Mouse (Mus musculus) mature B cell (primary cell): ENCODE measurements around the gene Cmtm8.

Experiments used
- in situ Hi-C: fragments of 300-500 bp; cut with MboI; formaldehyde crosslinking; loops from 2 replicates; pipeline ENCODE4 v1.14.3; 2019

Gene Cmtm8

DNA sequence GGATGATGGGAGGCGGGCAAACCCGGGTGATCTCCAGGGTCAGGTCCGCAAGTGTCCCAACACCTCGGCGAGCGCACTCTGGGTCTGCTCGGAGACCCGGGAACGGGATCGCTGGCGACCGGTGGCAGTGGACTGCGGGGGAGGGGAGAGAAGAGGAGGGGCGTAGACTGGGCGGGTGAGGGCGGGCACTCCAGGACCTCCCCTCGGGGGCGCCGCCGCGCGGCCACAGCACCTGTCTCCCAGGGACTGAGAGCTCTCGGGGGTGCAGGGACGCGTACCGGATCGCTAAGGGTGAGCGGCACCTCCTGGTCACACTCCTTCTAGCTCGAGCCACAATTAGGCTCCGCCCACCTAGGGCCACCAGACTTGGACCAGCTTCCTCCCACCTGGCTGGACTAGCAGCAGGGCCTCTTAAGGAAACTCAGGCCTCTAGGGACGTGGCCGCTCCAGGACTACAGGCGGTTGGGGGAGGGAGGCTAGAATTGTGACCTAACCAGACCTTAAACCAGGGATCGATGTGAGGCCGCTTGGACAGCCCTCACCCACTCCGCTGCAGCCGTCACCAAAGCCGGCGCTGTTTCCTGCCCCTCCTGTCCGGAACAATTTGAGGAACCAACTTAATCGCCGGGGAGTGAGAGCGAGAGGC is at the start of gene Cmtm8:
Gene Cmtm8, minus strand, starts transcription at position 140 of the 646 bp plus-strand sequence.
- in situ Hi-C loops: no loop called here

DNA sequence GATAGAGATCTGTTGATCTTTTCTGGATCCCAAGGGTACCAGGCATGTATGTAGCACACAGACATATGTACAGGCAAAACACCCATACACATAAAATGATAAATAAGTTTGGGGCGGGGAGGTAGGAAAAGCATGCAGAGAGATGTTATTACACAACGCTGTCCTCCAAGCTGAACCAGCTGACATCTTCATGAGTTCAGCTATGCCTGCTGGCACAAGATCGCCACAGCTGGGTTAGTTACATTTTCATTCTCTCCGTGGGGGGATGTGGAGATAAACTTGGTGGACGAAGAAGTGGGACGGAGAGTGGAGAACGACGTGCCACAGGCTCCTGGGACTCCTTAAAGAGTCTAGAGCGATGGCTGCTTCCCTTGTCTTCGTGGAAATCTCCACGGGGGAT is 49.0 kb upstream of the Cmtm8 start:
- in situ Hi-C loops: no loop called here

DNA sequence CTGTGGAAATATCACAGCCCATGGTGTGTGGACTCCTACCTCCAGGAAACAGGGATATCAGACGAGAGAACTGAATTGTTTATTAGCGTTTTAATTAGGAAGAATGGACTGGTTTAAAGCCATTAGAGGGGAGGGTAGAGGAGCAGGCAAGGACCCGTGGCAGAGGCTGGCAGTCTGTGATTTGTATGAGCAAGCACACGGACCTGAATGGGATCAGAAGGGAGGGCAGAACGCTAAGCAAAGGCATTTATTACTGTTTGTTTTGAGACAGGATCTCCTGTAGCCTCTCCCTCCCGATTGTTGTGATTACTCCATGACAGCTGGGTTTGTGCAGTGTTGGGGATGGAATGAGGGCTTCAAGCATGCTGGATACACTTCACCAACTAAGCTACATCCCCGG is 46.4 kb upstream of the Cmtm8 start:
- in situ Hi-C loops: no loop called here

DNA sequence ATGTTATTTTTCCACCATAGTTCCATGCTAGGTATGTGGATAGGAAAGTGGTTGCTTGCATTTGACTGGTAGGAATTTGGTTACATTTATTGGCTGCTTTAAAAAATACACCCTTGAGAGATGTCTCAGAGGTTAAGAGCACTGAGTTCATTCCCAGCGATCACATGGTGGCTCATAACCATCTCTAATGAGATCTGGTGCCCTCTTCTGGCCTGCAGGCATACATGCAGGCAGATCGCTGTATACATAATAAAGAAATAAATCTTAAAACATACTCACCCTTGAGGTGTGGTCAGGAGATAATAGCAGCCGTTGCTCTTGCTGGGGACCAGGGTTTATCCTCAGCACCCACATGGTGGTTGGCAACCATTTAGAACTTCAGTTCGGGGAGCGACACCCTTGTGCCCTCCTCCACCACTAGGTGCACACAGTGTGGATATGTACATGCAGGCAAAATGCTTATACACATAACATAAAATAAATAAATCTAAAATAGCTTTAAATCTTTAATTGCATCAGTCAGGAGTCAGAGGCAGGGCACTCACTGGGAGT is 45.0 kb upstream of the Cmtm8 start:
- in situ Hi-C loops: no loop called here

DNA sequence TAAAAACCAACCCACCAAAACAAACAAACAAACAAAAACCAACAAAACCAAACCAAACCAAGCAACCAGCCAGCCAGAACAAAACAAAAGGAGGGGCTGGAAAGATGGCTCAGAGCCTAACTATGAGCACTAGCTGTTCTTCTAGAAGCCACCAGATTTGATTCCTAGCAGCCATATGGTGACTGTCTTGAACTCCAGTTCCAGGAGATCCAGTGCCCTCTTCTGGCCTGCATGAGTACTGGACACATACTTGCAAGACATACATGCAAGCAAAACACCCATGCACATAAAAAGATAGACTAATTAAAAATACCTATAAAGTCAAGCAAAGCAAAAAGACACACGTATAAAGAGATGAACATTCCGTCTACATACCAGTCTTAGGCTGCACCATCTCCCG is 43.7 kb upstream of the Cmtm8 start:
- in situ Hi-C loops: no loop called here

DNA sequence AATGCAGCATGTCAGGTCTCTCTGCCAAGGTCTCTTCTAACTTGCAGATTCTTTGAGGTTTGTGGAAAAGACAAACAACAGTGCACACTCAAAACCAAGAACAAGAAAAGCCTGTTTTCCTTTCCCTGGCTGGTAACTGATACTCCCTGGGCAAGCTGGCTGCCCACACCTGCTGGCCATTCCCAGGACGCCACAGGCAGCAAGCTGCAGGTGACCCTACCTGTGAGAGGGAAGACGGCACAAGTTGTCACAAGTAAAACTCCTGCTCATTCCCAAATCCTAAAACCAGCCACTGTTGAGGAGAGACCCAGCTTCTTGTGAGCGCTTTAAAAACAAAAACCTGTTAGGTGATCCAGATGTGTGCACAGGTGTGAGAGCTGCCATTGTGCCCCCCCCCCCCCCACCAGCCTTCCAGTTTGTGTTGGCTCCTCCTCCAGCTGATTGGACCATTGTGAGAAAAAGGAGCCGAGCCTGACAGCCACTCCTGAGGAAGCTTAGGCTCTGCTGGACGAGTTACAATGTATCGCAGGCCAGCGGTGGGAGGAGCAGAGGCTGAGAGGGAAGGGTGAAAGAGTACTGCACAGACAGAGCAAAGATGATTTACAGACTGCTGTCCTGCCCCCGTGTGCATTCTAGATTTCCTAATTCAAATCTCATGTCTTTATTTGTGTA is 42.2 kb upstream of the Cmtm8 start:
- in situ Hi-C loops: no loop called here

DNA sequence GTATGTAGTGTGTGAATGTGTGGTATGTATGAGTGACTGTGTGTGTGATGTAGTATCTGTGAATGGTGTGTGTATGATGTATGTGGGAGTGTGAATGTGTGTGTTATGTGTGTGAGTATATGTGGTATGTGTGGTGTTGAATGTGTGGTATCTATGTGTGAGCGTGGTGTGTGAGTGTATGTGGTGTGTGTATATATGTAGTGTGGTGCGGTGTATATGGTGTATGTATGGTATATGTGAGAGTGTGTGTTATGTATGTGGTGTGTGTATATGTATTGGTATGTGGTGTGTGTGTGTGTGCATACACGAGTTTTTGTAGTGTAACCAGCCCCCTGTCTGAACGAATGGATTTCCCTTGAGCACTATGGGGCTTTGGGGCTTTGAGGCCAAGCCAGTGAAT is 41.6 kb upstream of the Cmtm8 start:
- in situ Hi-C loops: no loop called here

DNA sequence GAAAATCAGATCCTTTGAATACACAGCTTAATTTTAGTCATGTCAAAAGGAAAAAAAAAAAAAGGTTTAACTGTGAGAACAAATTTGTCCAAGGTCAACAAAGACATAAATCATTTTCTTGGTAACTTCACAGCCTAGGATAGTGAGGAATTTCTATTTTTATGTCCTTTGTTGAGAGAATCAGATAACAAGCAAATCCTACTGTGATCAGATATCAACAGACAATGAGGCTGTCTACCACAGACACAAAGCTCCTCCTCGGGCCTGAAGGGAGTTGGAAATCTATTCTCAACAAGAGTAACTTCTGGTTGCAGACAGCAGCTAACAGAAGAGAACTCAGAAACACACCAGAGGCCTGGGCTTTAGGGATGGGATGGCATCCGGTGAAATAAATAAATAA is 38.0 kb upstream of the Cmtm8 start:
- in situ Hi-C loops: no loop called here

DNA sequence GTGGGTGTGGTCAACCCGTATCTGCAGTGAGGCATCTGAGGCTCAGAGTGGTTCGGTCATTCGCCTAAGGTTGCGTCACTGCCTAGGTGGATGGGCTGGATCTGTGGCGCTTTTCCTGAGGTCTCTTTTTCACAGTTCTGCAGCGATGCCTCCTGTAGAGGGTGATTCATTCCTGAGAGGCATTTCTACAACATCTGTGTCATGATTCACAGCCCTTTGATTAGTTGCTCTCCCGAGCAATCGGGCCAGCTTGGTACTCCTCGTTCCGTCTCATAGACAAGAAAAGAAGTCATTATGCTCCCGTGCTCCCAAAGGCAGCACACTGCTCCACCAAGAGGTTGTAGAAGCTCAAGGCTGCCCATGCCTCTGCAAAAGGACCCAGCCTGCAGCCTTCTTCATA is 11.4 kb upstream of the Cmtm8 start:
- in situ Hi-C loops: no loop called here

DNA sequence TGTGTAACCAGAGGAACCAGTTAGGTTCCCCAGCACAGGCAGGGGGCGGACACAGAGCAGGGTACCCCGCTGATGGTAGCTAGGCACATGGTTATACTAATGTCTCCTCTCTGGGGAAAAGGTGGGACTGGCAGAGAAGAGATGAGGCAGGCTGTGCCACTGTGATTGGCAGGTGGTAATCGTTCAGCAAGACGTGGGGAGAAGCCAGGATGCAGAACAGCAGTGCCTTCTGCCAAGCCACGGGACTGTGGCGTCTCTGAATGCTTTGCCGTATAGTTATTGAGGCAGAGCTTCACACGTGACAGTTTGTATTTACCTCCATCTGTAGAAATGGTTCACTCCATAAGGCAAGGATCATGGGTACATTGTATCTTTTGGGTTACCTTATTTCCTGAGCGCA is 10.7 kb upstream of the Cmtm8 start:
- in situ Hi-C loops: no loop called here

DNA sequence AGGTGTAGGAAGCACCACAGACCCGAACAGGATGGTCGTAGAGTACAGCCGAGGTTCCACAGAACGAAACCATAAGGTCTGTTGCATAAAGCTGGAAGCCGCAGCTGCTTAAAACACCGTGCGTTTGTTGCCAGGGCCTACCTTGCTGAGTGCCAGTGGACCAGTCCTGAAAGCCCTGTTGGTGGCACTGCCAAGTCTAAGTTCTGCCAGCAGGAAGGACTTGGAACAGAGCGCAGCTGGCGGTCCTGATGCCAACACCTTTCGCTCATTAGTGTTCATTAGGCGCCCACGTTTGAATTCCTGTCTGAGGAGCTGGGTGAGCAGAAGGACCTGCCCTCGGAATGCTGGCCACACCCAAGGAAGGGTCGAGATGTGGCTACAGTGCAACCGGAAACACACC is 9.4 kb upstream of the Cmtm8 start:
- in situ Hi-C loops: no loop called here

DNA sequence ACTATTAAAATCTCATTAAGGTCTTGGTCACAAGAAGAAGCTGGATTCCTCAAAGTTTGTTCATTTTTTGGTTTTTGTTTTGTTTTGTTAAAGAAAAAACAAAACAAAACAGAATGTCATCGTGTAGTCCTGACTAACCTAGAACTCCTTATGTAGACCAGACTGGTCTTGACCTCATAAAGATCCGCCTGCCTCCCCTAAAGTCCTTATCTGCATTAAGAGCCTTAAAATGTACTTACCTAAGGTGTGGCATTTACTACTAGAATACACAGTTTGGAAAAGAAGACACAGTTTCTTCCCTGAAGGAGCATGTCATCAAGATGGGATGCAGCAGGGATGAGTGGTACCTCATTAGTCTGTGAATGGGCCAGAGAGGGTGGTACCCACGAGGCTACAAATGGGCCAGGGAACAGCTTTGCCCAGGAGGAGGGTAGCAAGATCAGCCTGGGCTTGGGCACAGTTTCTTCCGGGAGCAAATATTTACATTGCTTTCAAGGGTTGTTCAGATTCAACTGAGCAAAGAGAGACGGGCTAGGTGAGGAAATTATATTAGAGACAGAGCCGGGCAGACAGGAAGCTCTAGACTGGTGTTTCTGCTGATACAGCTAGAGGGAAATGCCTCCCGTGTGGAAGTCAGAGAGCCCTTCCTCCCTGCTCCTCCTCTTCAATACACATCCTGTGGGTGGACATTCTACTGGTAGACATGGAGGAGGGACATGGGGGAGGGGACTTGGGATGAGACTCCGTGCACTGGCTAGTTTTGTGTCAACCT is 7.6 kb upstream of the Cmtm8 start:
- in situ Hi-C loops: no loop called here

DNA sequence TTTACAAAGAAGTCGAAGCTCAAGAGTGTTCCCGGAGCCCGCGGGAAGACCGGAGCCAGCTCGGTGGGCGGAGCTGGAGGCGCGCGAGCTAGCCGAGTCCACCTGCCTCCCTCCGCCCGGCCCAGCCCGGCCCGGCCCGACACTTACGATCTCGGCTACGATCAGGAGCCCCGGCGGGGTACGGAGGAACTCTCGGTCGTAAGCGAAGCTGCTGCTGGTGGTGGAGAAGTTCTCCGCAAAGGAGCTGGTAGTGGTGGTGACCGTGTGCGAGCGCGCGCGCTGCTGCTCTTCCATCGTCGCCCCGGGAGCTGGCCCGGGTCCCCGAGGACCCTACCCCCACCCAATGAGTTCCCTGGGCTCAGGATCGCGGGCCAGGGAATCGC is 331 bp downstream of the Cmtm8 start:
- in situ Hi-C loops: no loop called here

DNA sequence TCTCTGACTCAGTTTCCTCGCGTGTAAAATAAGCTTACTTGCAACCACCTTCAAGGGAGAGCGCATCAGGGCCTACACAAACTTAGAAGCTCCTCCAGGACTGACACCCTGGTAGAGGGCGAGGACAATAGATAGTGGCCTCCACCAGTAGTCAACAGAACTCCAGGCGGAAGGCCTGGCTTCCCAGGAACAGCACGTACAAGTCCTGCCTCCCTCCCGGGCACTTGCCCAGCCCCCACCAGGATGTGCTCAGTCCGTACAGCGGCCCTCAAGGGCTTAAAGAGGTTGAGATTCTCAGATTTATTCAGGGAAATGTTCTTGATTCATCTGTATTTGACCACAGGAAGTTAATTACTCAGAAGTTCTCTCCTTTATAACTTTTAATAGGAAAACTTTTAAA is 1.1 kb downstream of the Cmtm8 start:
- in situ Hi-C loops: no loop called here

DNA sequence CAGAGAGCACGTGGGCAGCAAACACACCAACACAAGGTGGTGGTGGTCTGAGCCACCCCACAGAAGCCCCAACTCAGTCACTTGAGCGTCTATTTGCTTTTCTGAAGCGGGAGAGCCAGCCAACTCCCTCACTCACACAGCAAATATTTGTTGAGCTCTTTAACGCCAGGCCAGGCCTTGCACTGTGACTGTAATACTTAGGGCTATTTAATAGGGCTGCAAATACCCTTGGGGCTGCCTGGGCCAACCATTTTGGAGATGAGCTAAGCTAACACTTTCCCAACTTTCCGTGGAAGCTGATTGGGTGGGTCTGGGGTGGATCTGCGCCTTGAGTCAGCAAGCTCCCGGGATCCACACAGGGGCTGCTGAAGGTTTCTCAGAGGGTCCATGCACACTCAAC is 1.7 kb downstream of the Cmtm8 start:
- in situ Hi-C loops: no loop called here

DNA sequence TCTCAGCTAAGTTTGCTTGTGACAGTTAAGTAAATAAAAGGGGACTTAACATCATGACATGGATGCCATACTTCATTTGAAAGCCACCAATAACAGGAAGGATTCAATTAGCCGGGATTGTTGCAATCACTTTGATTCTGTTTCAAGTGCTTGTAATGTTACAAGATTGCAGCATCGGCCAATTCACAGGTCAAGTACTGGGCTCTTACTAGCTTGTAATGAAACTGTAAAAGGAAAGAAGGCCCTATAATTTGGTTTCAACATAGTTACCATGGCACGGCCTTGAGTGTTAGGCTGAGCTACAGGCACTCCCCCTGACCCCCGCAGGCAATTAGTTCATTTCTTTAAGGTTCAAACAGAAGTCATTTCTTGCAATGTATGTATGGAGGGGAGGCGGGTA is 5.1 kb downstream of the Cmtm8 start:
- in situ Hi-C loops: no loop called here

DNA sequence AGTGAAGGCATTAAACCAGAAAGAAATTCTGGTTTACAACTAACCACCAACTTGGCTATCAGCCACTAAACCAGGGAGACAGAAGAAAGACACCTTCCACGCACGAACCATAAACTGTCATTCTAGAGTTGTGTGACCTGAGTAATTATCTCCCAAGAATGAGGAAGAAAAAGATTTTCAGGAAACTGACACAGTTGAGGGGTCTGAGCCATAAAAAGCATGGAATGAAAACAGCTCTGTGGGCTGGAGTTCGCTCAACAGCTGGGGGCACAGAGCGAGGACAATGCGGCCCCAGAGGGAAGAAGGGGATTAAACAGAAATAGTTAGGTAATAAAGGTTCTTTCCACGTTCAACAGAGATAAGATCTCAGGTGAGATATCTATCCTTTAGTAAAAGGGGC is 12.4 kb downstream of the Cmtm8 start:
- in situ Hi-C loops: no loop called here

DNA sequence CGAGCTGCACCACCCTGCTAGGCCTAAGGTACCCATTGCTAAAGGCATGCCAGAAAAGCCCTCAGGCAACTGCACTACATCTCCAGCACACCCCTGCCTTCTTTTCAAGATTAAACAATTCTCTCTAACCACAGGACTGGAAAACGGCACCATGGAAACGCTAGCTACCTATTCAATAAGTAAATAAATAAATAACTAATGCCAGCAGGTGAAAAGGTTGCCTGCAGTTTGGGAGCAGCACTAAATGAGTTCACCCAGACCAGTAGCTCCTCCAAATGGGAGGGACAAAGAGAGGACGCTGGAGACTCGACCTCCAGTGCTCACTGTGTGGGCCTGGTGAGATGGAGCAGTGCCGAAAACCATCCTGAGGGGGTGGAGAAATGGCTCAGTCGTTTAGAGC is 13.6 kb downstream of the Cmtm8 start:
- in situ Hi-C loops: no loop called here

DNA sequence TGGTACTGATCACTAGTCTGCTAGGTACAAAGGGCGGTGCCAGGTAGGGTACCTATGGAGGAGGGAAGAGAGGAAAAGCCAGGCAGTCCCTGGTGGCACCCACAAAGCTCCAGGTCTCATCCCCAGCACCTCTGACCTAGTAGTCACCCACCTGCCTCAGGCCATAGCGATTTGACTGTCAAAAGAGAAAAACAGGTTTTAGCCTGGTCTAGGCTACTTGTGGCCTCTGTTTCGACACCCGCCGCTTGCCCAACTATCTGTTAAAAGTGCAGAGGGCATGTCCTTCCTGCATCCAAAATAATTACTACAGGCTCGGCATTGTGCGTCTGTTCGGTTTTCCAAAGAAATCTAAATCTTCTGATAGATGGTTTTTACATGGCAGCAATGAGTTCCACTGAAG is 14.3 kb downstream of the Cmtm8 start:
- in situ Hi-C loops: no loop called here

DNA sequence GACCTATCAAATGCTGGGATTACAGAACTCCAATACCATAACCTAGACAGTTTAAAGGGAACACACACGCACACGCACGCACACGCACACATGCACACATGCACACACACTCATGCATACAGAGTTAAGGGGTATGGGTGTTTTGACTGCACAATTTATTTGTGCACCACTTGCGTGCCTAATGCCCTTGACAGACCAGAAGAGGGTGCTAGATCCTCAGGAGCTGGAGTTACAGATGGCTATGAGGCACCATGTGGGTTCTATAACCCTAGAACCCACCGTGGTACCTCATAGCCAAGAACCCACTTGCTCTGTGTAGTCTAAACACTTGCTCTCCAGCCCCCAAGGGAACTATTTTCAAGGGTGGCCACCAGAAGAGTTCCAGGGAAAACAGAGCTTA is 15.6 kb downstream of the Cmtm8 start:
- in situ Hi-C loops: no loop called here

DNA sequence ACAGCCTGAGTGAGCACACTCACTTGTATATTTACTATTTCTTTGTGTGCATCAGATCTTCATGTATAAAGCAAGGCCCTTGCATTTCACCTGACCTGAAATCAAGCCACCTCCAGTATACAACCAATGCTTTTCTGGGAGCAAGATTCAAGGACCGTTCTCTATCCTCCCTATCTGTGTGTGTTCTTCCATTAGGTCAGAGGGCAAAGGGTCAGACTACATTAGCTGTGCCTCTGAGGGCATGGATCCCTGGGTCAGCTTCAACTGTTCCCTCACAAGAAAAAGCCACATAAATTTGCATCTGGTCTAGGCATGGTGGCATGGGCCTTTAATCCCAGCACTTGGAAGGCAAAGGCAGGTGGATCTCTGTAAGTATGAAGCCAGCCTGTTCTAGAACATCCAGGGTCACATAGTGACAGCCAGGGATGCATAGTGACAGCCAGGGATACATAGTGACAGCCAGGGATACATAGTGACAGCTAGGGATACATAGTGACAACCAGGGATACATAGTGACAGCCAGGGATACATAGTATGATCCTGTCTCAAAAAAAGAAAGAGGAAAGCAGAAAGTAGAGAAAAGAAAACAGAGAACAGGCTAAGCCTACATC is 16.6 kb downstream of the Cmtm8 start:
- in situ Hi-C loops: no loop called here

DNA sequence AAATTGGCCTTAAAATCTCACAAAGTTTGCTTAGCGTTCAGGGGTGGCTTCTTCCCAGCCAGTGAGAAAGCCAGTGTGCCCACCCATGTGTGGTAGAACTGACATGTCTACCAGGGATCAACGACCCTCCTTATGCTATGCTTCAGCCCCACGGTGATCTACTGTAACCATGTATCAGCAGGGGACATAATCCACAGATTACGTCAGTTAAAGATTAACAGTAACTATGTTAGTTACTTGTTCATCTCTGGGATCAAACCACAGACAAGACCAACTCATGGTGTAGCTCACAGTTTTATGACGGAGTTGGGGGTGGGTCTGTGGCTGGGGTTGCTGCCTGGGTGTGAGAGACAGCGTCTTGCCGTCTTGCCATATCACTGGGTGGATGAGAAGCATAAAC is 19.8 kb downstream of the Cmtm8 start:
- in situ Hi-C loops: no loop called here
